Mouse (Mus musculus) embryonic facial prominence, embryonic 11.5 days (tissue): ENCODE data around the gene Vmn1r1. TPM values are rescaled to one million over a fixed set of nuclear protein-coding genes. Genes with fewer than 3 reads are reported as not detected.

Experiments used
- polyA plus RNA-seq: library from polyadenylated mRNA; unstranded; fragments of >200 nt; fragmentation: Nextera tagmentation; extraction: Ambion mirVana; gene quantifications from 2 replicates; pipeline ENCODE4 v1.2.1, GENCODE M21; 2014

The Vmn1r1 gene
- polyA plus RNA-seq, 1 experiment from 2014 or later = not detected

Other genes starting within 250 kb of the Vmn1r1 start
- 29.5 and 32.4 TPM in 2 replicates for gene Enah, start 144.5 kb downstream of the Vmn1r1 start, polyA plus RNA-seq
- 188 and 200 TPM in 2 replicates for gene Srp9, start 39.7 kb downstream of the Vmn1r1 start, polyA plus RNA-seq
- 82.5 and 87.6 TPM in 2 replicates for gene Degs1, start 118.3 kb upstream of the Vmn1r1 start, polyA plus RNA-seq
- gene Fbxo28, start 177.1 kb upstream of the Vmn1r1 start, polyA plus RNA-seq = 29.6 and 31.8 TPM in 2 replicates
- gene Trp53bp2, start 244.7 kb upstream of the Vmn1r1 start, polyA plus RNA-seq = 40.2 and 42.5 TPM in 2 replicates